Mouse (Mus musculus) embryonic facial prominence, embryonic 15.5 days (tissue): ENCODE results near the gene Armc7. TPM values are rescaled to one million over a fixed set of nuclear protein-coding genes. Genes with fewer than 3 reads are reported as not detected.
"Not testable (repeated sequence)": the region's sequence is repeated elsewhere in the genome, so short reads cannot be mapped to it uniquely, and the experiment has no call there.

Experiments used
- ATAC-seq: fragments of 200-750 bp; cut with Nextera tagmentation; 2 replicates; pipeline ENCODE4 v1.8.0; 2017; ENCODE audit warnings: low read depth, moderate TSS enrichment; ENCODE audit not compliant: insufficient number of reproducible peaks, low FRiP score, low TSS enrichment
- H3K27ac ChIP-seq: fragments of 300-500 bp; sonication (generic); replicated peaks from 2 replicates; pipeline ENCODE4 v1.5.1; 2015; ENCODE audit warnings: mild to moderate bottlenecking, inconsistent platforms
- H3K27me3 ChIP-seq: fragments of 300-500 bp; sonication (generic); 2 replicates; pipeline ENCODE4 v1.6.1; 2015; ENCODE audit warnings: inconsistent platforms
- H3K36me3 ChIP-seq: fragments of 300-500 bp; sonication (generic); 2 replicates; pipeline ENCODE4 v1.6.1; 2015; ENCODE audit warnings: mild to moderate bottlenecking, inconsistent platforms
- H3K4me1 ChIP-seq: fragments of 300-500 bp; sonication (generic); 2 replicates; pipeline ENCODE4 v1.6.1; 2015; ENCODE audit warnings: inconsistent platforms
- H3K4me2 ChIP-seq: fragments of 300-500 bp; sonication (generic); replicated peaks from 2 replicates; pipeline ENCODE4 v1.6.1; 2015; ENCODE audit warnings: mild to moderate bottlenecking, inconsistent platforms
- H3K4me3 ChIP-seq: fragments of 300-500 bp; sonication (generic); replicated peaks from 2 replicates; pipeline ENCODE4 v1.5.1; 2015; ENCODE audit warnings: mild to moderate bottlenecking, inconsistent platforms
- H3K9ac ChIP-seq: fragments of 300-500 bp; sonication (generic); 2 replicates; pipeline ENCODE4 v1.6.1; 2015; ENCODE audit warnings: inconsistent platforms
- H3K9me3 ChIP-seq: fragments of 300-500 bp; sonication (generic); replicated peaks from 2 replicates; pipeline ENCODE4 v1.6.1; 2016; ENCODE audit warnings: inconsistent platforms
- WGBS: fragments of 180-500 bp; shearing (Covaris S2); methylation state at CpG from one replicate; pipeline ENCODE4 v1.1.7; 2015; 5-methylcytosine and 5-hydroxymethylcytosine counted together
- polyA plus RNA-seq: library from polyadenylated mRNA; unstranded; fragments of >200 nt; fragmentation: Nextera tagmentation; extraction: Ambion mirVana; gene quantifications from 2 replicates; pipeline ENCODE4 v1.2.1, GENCODE M21; 2015

Armc7 gene
- polyA plus RNA-seq, 1 experiment from 2014 or later = 9.8 TPM

DNA sequence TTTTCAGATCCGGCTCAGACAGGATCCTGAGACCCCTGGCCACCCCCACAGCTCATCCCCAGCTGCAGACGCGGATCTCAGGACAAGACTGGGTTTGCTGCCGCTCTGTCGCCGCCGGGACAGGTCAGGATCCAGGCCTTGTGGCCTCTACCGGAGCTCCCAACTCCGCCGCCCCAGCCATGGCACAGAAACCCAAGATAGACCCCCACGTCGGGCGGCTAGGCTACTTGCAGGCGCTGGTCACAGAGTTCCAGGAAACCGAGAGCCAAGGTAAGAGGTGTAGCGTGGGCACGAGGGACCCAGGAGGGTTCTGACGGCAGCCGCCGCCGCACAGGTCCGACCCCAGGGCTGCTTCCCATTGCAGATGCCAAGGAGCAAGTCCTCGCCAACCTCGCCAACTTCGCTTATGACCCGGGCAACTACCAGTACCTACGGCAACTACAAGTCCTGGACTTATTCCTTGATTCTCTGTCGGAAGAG lies 331 bp downstream of the Armc7 start:
- H3K27ac ChIP-seq = peak overlapping the region; percentile 83
- peaks cover 5% of the 10 kb centered on the region; the same call in 1 of the 2 replicates for H3K36me3 ChIP-seq
- peak overlapping the region; percentile 71 for H3K9ac ChIP-seq
- peak overlapping the region; percentile 84 for H3K4me3 ChIP-seq
- no peaks in the 10 kb centered on the region for H3K27me3 ChIP-seq
- peaks cover 35% of the 10 kb centered on the region for H3K4me1 ChIP-seq
- WGBS = 2% methylated on average over 28 of the region's 28 CpGs
- H3K4me2 ChIP-seq = peak overlapping the region; percentile 90
- no peaks in the 10 kb centered on the region for H3K9me3 ChIP-seq
- ATAC-seq = no peak

DNA sequence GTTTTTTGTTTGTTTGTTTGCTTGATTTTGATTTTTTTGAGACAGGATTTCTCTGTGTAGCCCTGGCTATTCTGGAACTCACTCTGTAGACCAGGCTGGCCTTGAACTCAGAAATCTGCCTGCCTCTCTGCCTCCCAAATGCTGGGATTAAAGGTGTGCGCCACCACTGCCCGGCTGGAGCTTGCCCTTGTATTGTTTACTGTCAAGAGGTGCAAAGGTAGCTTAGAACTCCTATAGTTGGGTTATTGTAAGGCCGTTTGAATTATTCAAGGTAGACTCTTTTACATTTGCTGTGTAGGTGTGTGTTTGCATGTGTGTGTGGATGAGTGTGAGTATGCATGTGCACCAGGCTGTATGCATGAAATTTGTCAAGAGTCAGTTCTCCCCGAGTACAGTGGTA lies 1.2 kb downstream of the Armc7 start:
- H3K9ac ChIP-seq = 0 out of 2 replicates have a peak overlapping the region, but pooled peaks have one; percentile 71
- H3K9me3 ChIP-seq, H3K27me3 ChIP-seq, H3K27ac ChIP-seq, ATAC-seq, H3K36me3 ChIP-seq: not testable (repeated sequence)
- H3K4me3 ChIP-seq = peak overlapping the region; percentile 84
- peak overlapping the region; percentile 90 for H3K4me2 ChIP-seq
- WGBS = 83% methylated on average over 4 of the region's 4 CpGs
- peaks cover 35% of the 10 kb centered on the region for H3K4me1 ChIP-seq

DNA sequence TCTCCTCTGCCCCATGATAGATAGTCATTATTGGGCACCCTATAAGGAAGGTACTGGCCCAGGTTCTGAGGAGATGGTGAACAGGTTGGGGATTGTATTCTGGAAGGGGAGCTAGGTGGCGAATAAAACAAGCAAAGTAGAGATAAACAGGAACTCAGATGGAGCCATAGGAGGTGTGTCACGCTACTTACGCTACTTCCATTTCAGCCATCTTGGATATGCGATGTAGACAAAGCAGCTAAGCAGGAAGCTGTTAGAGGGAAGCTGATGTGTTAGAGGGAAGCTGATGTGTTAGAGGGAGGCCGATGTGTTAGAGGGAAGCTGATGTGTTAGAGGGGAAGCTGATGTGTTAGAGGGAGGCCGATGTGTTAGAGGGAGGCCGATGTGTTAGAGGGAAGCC lies 1.9 kb downstream of the Armc7 start:
- H3K9me3 ChIP-seq, H3K9ac ChIP-seq, H3K36me3 ChIP-seq, H3K27ac ChIP-seq, H3K4me3 ChIP-seq, ATAC-seq, H3K27me3 ChIP-seq: not testable (repeated sequence)
- peak overlapping the region; percentile 90; the same call in 1 of the 2 replicates for H3K4me2 ChIP-seq
- peaks cover 35% of the 10 kb centered on the region for H3K4me1 ChIP-seq
- 82% methylated on average over 7 of the region's 7 CpGs for WGBS

DNA sequence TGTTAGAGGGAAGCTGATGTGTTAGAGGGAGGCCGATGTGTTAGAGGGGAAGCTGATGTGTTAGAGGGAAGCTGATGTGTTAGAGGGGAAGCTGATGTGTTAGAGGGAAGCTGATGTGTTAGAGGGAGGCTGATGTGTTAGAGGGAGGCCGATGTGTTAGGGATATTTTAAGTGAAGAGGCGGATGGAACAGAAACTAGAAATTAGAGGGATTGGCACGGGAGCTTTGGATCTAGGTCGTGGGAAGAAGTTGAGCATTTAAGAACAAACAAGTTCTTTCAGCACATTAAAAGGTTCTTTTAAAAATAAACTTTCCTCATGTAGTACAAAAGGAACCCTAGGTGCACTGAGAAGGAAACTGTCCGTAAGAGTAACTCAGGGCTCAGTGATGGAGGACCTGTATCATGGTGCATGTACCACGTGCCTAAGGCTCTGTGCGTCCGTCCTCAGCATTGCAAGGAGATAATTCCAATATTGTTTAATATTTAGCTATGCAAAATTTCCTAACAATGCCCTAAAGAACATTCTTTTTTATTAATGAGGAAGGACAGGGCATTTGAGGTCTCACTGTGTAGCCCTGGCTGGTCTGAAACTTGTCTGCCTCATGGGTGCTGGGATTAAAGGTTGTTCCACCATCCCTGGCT lies 3.0 kb downstream of the Armc7 start:
- no peak overlapping the region for H3K27ac ChIP-seq
- 89% methylated on average over 9 of the region's 9 CpGs for WGBS
- no peak overlapping the region for H3K9ac ChIP-seq
- H3K27me3 ChIP-seq = no peaks in the 10 kb centered on the region
- H3K4me2 ChIP-seq = no peak overlapping the region
- no peaks in the 10 kb centered on the region for H3K9me3 ChIP-seq
- no peak overlapping the region for H3K4me3 ChIP-seq
- no peak for ATAC-seq
- peaks cover 34% of the 10 kb centered on the region for H3K4me1 ChIP-seq
- H3K36me3 ChIP-seq = peaks cover 5% of the 10 kb centered on the region; the same call in 1 of the 2 replicates

DNA sequence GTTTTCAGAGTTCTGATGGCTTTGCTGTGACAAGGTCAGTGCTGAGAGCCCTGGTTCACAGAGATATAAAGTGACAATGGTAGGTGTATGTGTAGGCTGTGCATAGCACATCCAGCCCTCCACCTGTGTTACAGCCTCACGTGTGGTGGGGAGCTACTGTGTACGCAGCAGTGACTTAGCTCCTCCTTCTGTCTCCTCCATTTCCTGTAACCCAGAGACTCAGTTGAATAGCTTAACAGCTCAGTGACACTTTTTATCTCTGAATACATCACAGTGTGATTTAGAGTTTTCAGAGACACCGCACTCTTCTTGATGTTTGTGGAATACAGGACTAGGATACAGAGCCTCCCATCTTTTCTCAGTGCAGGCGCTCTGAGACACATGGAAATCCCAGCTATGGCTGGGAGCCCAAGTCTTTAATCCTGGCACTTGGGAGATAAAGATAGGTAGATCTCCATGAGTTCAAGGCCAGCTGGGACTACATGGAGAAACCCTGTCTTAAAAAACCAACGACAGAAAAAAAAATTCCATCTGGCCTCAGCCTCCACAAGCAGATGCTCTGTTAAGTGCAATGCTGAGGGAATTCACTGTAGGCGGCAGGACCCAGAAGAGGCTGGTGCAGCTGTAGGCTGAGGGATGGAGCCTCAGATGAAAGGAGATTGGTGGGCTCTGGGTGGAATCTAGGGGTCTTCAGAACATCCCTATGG lies 6.2 kb downstream of the Armc7 start:
- ATAC-seq = no peak
- no peak overlapping the region for H3K4me2 ChIP-seq
- WGBS = 82% methylated on average over 6 of the region's 6 CpGs
- H3K9me3 ChIP-seq = no peaks in the 10 kb centered on the region
- H3K36me3 ChIP-seq = peaks cover 5% of the 10 kb centered on the region; the same call in 1 of the 2 replicates
- H3K4me1 ChIP-seq = peaks cover 7% of the 10 kb centered on the region
- no peak overlapping the region for H3K9ac ChIP-seq
- H3K27me3 ChIP-seq = no peaks in the 10 kb centered on the region
- no peak overlapping the region for H3K27ac ChIP-seq
- H3K4me3 ChIP-seq = no peak overlapping the region

DNA sequence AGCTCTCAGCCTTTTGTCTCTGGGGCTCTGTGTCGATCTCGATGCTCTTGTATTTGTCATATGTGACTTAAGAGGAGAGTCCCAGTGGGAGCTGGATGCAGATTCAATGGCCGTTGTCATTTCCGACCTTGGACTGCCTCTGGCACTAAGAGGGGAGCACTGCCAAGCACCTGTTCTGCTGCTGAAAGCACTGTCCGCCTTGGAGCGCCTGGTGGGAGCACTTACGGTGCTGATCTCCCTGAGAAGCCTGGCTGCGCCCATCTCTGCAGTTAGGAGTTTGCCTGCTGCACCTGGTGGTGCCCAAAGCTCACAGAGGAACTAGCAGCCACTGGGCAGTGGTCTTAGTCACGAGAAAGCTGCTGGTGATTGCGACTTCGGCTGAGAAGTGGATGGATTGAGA lies 7.8 kb downstream of the Armc7 start:
- H3K4me2 ChIP-seq = no peak overlapping the region
- no peak overlapping the region for H3K9ac ChIP-seq
- H3K27ac ChIP-seq = no peak overlapping the region
- no peaks in the 10 kb centered on the region for H3K4me1 ChIP-seq
- H3K4me3 ChIP-seq = no peak overlapping the region
- H3K36me3 ChIP-seq = peaks cover 5% of the 10 kb centered on the region; the same call in 1 of the 2 replicates
- no peaks in the 10 kb centered on the region for H3K9me3 ChIP-seq
- no peaks in the 10 kb centered on the region for H3K27me3 ChIP-seq
- WGBS = 64% methylated on average over 11 of the region's 11 CpGs
- ATAC-seq = no peak

DNA sequence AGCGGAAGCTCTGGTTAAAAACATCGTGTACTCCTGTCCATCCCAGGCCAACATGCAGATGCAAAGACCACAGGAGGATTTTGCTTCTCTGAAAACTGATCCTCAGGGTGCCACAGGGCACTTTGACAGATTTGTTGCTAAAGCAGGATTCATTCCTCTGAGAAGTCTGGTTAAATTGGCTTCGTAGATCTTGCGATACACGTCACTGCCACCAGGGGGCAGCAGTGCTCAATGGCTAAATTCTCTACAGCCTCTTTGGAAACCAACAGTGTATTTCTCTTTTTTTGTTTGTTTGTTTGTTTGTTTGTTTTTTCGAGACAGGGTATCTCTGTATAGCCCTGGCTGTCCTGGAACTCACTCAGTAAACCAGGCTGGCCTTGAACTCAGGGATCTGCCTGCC lies 8.3 kb downstream of the Armc7 start:
- H3K4me3 ChIP-seq = no peak overlapping the region
- 15% methylated on average over 6 of the region's 6 CpGs for WGBS
- H3K9ac ChIP-seq = no peak overlapping the region
- no peaks in the 10 kb centered on the region for H3K4me1 ChIP-seq
- ATAC-seq = no peak
- H3K4me2 ChIP-seq = no peak overlapping the region
- no peaks in the 10 kb centered on the region for H3K9me3 ChIP-seq
- H3K27ac ChIP-seq = no peak overlapping the region
- H3K27me3 ChIP-seq = no peaks in the 10 kb centered on the region
- H3K36me3 ChIP-seq = peaks cover 5% of the 10 kb centered on the region; the same call in 1 of the 2 replicates

DNA sequence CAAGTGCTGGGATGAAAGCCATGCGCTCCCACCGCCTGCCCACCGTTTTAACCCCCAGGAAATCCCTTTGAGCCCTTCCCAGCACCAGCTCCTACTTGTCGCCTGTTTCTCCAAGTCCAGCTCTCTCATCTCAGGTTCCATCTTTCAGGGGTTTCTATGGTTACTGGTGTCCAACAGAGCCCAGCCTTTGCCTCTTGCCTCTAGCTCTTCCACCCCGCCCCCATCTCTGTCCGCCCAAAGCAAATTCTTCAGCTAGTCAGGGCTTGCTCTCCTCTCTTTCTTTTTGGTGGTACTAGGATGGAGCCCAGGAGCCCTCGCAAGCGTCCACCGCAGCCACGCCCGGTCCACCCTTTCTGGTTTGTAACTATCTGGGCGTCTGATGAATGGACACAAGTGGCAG lies 9.7 kb downstream of the Armc7 start:
- no peak overlapping the region for H3K9ac ChIP-seq
- H3K27me3 ChIP-seq = no peaks in the 10 kb centered on the region
- no peaks in the 10 kb centered on the region for H3K9me3 ChIP-seq
- H3K36me3 ChIP-seq = peaks cover 14% of the 10 kb centered on the region
- H3K27ac ChIP-seq = peak overlapping the region; percentile 14; the same call in 1 of the 2 replicates
- no peak for ATAC-seq
- H3K4me1 ChIP-seq = no peaks in the 10 kb centered on the region
- 35% methylated on average over 12 of the region's 12 CpGs for WGBS
- H3K4me3 ChIP-seq = no peak overlapping the region
- H3K4me2 ChIP-seq = no peak overlapping the region

DNA sequence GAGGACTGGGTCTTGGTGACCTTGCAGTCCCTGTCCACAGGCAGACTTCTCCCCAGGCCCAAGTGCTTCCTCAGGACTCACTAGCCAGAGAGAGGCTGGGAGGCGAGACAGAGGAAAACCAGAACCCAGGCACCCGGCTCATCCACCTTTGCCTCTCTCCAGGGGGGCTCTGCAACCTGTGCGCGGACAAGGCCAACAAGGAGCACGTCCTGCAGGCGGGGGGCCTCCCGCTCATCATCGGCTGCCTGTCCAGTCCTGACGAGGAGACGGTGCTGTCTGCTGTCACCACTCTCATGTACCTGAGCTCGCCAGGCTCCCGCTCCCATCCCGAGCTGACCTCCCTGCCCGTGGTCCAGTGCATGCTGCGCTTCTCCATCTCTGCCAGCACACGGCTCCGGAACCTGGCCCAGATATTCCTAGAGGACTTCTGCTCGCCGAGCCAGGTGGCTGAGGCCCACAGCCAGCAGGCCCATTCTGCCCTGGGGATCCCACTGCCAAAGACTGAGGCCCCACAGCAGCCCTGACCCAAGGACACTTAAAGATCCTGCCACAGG lies 13.2 kb downstream of the Armc7 start:
- Histone ChIP-seq H3K4me2 (no peak overlapping the region), H3K36me3 (peaks cover 14% of the 10 kb centered on the region), H3K9me3 (no peaks in the 10 kb centered on the region), H3K4me1 (peaks cover 16% of the 10 kb centered on the region), H3K27me3 (no peaks in the 10 kb centered on the region), H3K9ac (no peak overlapping the region), H3K27ac (no peak overlapping the region), H3K4me3 (no peak overlapping the region)
- no peak for ATAC-seq
- 83% methylated on average over 19 of the region's 19 CpGs for WGBS

DNA sequence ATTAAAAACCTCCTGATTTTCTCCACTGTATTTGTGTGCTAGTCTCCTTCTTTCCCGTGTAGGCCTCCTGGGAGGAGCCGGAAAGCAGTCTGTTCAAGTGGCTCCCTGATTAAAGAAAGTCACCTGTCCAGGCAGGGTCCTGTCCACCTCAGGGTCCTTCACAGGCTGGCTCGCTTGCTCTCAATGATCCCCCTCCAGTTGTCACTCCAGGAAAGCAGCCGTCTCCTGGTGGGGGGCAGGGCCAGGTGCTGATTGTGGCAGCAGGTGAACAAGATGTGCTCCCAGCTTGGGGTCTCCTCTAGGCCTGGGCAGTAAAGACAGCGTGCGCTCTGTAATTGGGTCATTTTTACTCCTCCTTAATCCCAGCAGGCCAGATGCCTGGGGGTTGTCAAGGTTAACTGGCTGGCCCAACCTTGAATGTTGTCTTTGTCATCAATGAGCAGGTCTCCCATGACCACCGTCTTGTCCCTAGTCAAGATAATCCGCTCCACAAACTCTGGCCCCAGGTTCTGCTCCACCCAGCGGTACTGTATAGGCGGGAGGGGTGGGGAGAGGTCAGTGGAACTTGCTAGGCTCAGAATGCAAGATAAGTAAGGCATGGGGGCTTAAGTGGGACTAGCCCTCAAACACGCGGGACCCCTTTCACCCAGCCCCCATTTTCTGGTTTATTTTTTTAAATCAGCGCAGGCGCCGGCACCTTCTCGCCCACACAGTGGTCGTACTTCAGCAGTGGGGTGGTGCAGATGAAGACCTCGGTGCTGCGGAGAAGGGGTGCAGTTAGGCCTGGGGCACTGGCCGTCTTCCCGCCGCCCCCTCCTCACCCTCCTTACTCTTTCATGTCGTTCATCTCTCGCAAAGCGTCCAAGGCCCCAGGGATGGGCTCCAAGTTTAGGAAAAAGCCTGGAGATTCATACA lies 15.2 kb downstream of the Armc7 start:
- peak overlapping the region; percentile 75 for H3K4me2 ChIP-seq
- H3K36me3 ChIP-seq = peaks cover 14% of the 10 kb centered on the region
- peak; percentile 20; the same call in 1 of the 2 replicates for ATAC-seq
- no peaks in the 10 kb centered on the region for H3K27me3 ChIP-seq
- H3K4me3 ChIP-seq = peak overlapping the region; percentile 75
- WGBS = 21% methylated on average over 25 of the region's 25 CpGs
- H3K4me1 ChIP-seq = peaks cover 16% of the 10 kb centered on the region
- H3K9ac ChIP-seq = peak overlapping the region; percentile 58; the same call in 1 of the 2 replicates
- peak overlapping the region; percentile 91 for H3K27ac ChIP-seq
- H3K9me3 ChIP-seq = no peaks in the 10 kb centered on the region
